Mouse (Mus musculus) ovary, postnatal 14 days (tissue): ENCODE measurements around the gene Smg9.

Experiments
- DNase-seq: peaks from one replicate; pipeline ENCODE4 v3.0.0; 2022; ENCODE audit warnings: low spot score

Gene Smg9

GRCm38 (mm10) chr7:24399256-24400081, at the start of gene Smg9:
TSS of gene Smg9 (plus strand) at chr7:24399619.
- DNase-seq = peak; percentile 94

GRCm38 (mm10) chr7:24355646-24356045, 43.8 kb upstream of the Smg9 start:
- no peak for DNase-seq

- DNase-seq = no peak
These were observed 43.3 kb upstream of the Smg9 start for GRCm38 (mm10) chr7:24356081-24356480.

- DNase-seq = no peak
These were observed 41.5 kb upstream of the Smg9 start for GRCm38 (mm10) chr7:24357899-24358298.

- DNase-seq = peak; percentile 51
These were observed 40.1 kb upstream of the Smg9 start for GRCm38 (mm10) chr7:24359269-24359668.

GRCm38 (mm10) chr7:24361001-24361400, 38.4 kb upstream of the Smg9 start:
- no peak for DNase-seq

- DNase-seq = no peak
These were observed 36.2 kb upstream of the Smg9 start for GRCm38 (mm10) chr7:24363228-24363627.

- DNase-seq = peak; percentile 86
These were observed 34.6 kb upstream of the Smg9 start for GRCm38 (mm10) chr7:24364827-24365226.

- no peak for DNase-seq
These were observed 34.0 kb upstream of the Smg9 start for GRCm38 (mm10) chr7:24365258-24366014.

- no peak for DNase-seq
These were observed 32.4 kb upstream of the Smg9 start for GRCm38 (mm10) chr7:24366716-24367632.

- DNase-seq = no peak
These were observed 31.2 kb upstream of the Smg9 start for GRCm38 (mm10) chr7:24368226-24368625.

- no peak for DNase-seq
These were observed 30.5 kb upstream of the Smg9 start for GRCm38 (mm10) chr7:24368946-24369345.

GRCm38 (mm10) chr7:24369731-24370541, 29.5 kb upstream of the Smg9 start, which contains the start of gene Kcnn4:
TSS of gene Kcnn4 (plus strand) at chr7:24370263.
- no peak for DNase-seq

GRCm38 (mm10) chr7:24371012-24371808, 28.2 kb upstream of the Smg9 start:
- no peak for DNase-seq

GRCm38 (mm10) chr7:24371809-24372145, 27.6 kb upstream of the Smg9 start:
- DNase-seq = no peak

GRCm38 (mm10) chr7:24372300-24372699, 27.1 kb upstream of the Smg9 start:
- no peak for DNase-seq

GRCm38 (mm10) chr7:24372786-24373185, 26.6 kb upstream of the Smg9 start:
- DNase-seq = no peak

- peak; percentile 37 for DNase-seq
These were observed 25.7 kb upstream of the Smg9 start for GRCm38 (mm10) chr7:24373538-24374379.

- DNase-seq = no peak
These were observed 23.0 kb upstream of the Smg9 start for GRCm38 (mm10) chr7:24376456-24376855.
